22 mouse cellular contexts compared by ENCODE assay signal in the genomic region with DNA sequence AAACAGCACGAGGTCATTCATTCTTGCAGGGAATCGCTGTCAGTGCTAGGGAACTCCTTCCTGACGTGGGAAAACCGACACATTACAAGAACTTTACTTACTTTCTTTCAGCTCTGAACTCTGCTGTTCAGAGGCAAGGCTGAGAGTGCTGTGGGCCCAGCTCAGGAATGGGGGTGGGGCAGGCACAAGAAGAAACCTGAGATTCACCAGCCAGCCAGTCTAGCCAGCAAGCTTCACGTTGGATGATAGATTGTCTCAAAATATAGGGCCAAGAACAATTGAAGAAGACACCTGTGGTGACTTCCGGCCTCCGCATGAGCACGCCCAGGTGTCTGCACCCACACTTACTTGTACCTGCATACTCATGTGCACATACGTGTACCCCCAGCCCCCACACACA. TPM values are rescaled to one million over a fixed set of nuclear protein-coding genes. Genes with fewer than 3 reads are reported as not detected.
DNase-seq lines count a peak whose midpoint lies in the region; ATAC-seq lines count a peak whose summit lies in the region.
"Had no signal": no experiment of that assay in that cellular context is flagged by ENCODE, and none has a peak within 500 bp of the region (broad histone marks: within the 10 kb centered on the region; RNA-seq: fewer than 3 reads in every experiment).

No protein-coding gene starts in this region.

- no peak overlapping the region for H3K4me3 ChIP-seq in neural tube, embryonic 15.5 days (replicated peaks)
- no peak overlapping the region for H3K4me3 ChIP-seq in embryonic facial prominence, embryonic 10.5 days
- H3K4me3 ChIP-seq: forebrain, embryonic 10.5 days; limb, embryonic 13.5 days; liver, embryonic 12.5 days; midbrain, embryonic 13.5 days; neural tube, embryonic 12.5 days had no signal

- 71% methylated on average over 9 of the region's 9 CpGs for WGBS in neural tube, embryonic 15.5 days
- WGBS in embryonic facial prominence, embryonic 10.5 days, result 66% methylated on average over 9 of the region's 9 CpGs

- no peak overlapping the region for H3K4me2 ChIP-seq in neural tube, embryonic 15.5 days
- H3K4me2 ChIP-seq: limb, embryonic 13.5 days; liver, embryonic 12.5 days; midbrain, embryonic 13.5 days; neural tube, embryonic 12.5 days had no signal

- no peak overlapping the region for H3K27ac ChIP-seq in neural tube, embryonic 15.5 days (replicated peaks)
- H3K27ac ChIP-seq in embryonic facial prominence, embryonic 10.5 days (replicated peaks), result peak overlapping the region; percentile 48
- H3K27ac ChIP-seq: forebrain, embryonic 10.5 days; limb, embryonic 13.5 days; liver, embryonic 12.5 days; midbrain, embryonic 13.5 days; neural tube, embryonic 12.5 days had no signal

- ATAC-seq in neural tube, embryonic 15.5 days (ENCODE audit: low FRiP score), result no peak
- ATAC-seq in granulocyte monocyte progenitor cell, adult 5-6 weeks (replicated peaks; ENCODE audit: poor library complexity, severe bottlenecking), result no peak
- ATAC-seq: forebrain, postnatal 0 days; intestine, postnatal 0 days; liver, embryonic 12.5 days; midbrain, embryonic 13.5 days had no signal

- no peaks in the 10 kb centered on the region for H3K4me1 ChIP-seq in neural tube, embryonic 15.5 days
- H3K4me1 ChIP-seq in embryonic facial prominence, embryonic 10.5 days, result peaks cover 25% of the 10 kb centered on the region
- H3K4me1 ChIP-seq: midbrain, embryonic 13.5 days; neural tube, embryonic 12.5 days had no signal

- H3K36me3 ChIP-seq in neural tube, embryonic 15.5 days, result no peaks in the 10 kb centered on the region
- no peaks in the 10 kb centered on the region for H3K36me3 ChIP-seq in embryonic facial prominence, embryonic 10.5 days (replicated peaks)
- H3K36me3 ChIP-seq: forebrain, embryonic 10.5 days; limb, embryonic 13.5 days; liver, embryonic 12.5 days; midbrain, embryonic 13.5 days; neural tube, embryonic 12.5 days had no signal

- H3K9ac ChIP-seq in neural tube, embryonic 15.5 days (replicated peaks), result no peak overlapping the region
- H3K9ac ChIP-seq: forebrain, postnatal 0 days; limb, embryonic 13.5 days; liver, embryonic 12.5 days; midbrain, embryonic 13.5 days; neural tube, embryonic 12.5 days had no signal

- peak; percentile 30 for DNase-seq in neural tube, embryonic 10.5 days (ENCODE audit: extremely low spot score, low spot score)
- peak; percentile 63 for DNase-seq in embryonic facial prominence, embryonic 10.5 days (ENCODE audit: low spot score)
- peak; percentile 49 for DNase-seq in forelimb bud, embryonic 11.5 days (ENCODE audit: low read depth, low spot score)
- no peak for DNase-seq in cerebellum, adult 9-11 months
- no peak for DNase-seq in urinary bladder, postnatal 14 days (ENCODE audit: low spot score)
- DNase-seq: adrenal gland, postnatal 25 days; cerebellum, adult 8-10 months; forebrain, postnatal 0 days; lung, adult 18-20 months; lung, postnatal 10 days; retina, postnatal 1 day; right cerebral cortex, postnatal 25 days; thymus, adult 18-20 months; thymus, postnatal 36 days had no signal

- no peaks in the 10 kb centered on the region for H3K9me3 ChIP-seq in neural tube, embryonic 15.5 days (replicated peaks)
- H3K9me3 ChIP-seq in embryonic facial prominence, embryonic 10.5 days, result no peaks in the 10 kb centered on the region
- H3K9me3 ChIP-seq: forebrain, embryonic 10.5 days; limb, embryonic 13.5 days; liver, embryonic 12.5 days; midbrain, embryonic 13.5 days; neural tube, embryonic 12.5 days had no signal

- H3K27me3 ChIP-seq in neural tube, embryonic 15.5 days (replicated peaks), result no peaks in the 10 kb centered on the region
- no peaks in the 10 kb centered on the region; the same call in 1 of the 2 replicates for H3K27me3 ChIP-seq in embryonic facial prominence, embryonic 10.5 days (replicated peaks; ENCODE audit: low read depth, poor library complexity, severe bottlenecking)
- H3K27me3 ChIP-seq: limb, embryonic 13.5 days; midbrain, embryonic 13.5 days; neural tube, embryonic 12.5 days had no signal

RNA-seq across cellular contexts. Expression of a gene that starts 9.3 kb away (rescaled TPM):
- polyA plus RNA-seq in neural tube, embryonic 15.5 days (2015; fragmentation: Nextera tagmentation; extraction: Ambion mirVana), result 43.0 and 45.6 TPM in 2 replicates
- 22.8 and 24.5 TPM in 2 replicates for polyA plus RNA-seq in embryonic facial prominence, embryonic 10.5 days (2016; fragmentation: Nextera tagmentation; extraction: Ambion mirVana)
- total RNA-seq in granulocyte monocyte progenitor cell, adult 5-6 weeks (2014; fragmentation: Nextera tagmentation), result 3.9 and 8.3 TPM in 2 replicates
- total RNA-seq in granulocyte monocyte progenitor cell, adult 5-6 weeks (2017), result 14.0 and 14.5 TPM in 2 replicates

Comparison
In these comparisons a context has a peak if more than half of its experiments do, and no peak if none do; other contexts are left out.
1. DNase-seq: peak in neural tube, embryonic 10.5 days (single experiment), embryonic facial prominence, embryonic 10.5 days (single experiment) and forelimb bud, embryonic 11.5 days (single experiment); none in cerebellum, adult 9-11 months (single experiment) and urinary bladder, postnatal 14 days (single experiment).